Mouse (Mus musculus) kidney, embryonic 15.5 days (tissue): Measurements from ENCODE around the gene Mrgpre. TPM values are rescaled to one million over a fixed set of nuclear protein-coding genes. Genes with fewer than 3 reads are reported as not detected.

ENCODE experiments used
- ATAC-seq: fragments of 200-750 bp; cut with Nextera tagmentation; replicated peaks from 2 replicates; pipeline ENCODE4 v1.8.0; 2017; ENCODE audit warnings: moderate TSS enrichment; ENCODE audit not compliant: low FRiP score
- H3K27ac ChIP-seq: fragments of 300-500 bp; sonication (generic); 2 replicates; pipeline ENCODE4 v1.5.1; 2015; ENCODE audit warnings: mild to moderate bottlenecking, inconsistent platforms
- H3K27me3 ChIP-seq: fragments of 300-500 bp; sonication (generic); 2 replicates; pipeline ENCODE4 v1.6.1; 2015; ENCODE audit warnings: inconsistent platforms
- H3K36me3 ChIP-seq: fragments of 300-500 bp; sonication (generic); 2 replicates; pipeline ENCODE4 v1.6.1; 2015; ENCODE audit warnings: inconsistent platforms
- H3K4me1 ChIP-seq: fragments of 300-500 bp; sonication (generic); 2 replicates; pipeline ENCODE4 v1.6.1; 2015; ENCODE audit warnings: inconsistent platforms
- H3K4me2 ChIP-seq: fragments of 300-500 bp; sonication (generic); 2 replicates; pipeline ENCODE4 v1.6.1; 2015; ENCODE audit warnings: moderate library complexity, mild to moderate bottlenecking, inconsistent platforms
- H3K4me3 ChIP-seq: fragments of 300-500 bp; sonication (generic); replicated peaks from 2 replicates; pipeline ENCODE4 v1.5.1; 2015; ENCODE audit warnings: mild to moderate bottlenecking, inconsistent platforms
- H3K9ac ChIP-seq: fragments of 300-500 bp; sonication (generic); 2 replicates; pipeline ENCODE4 v1.6.1; 2015; ENCODE audit warnings: mild to moderate bottlenecking, inconsistent platforms
- H3K9me3 ChIP-seq: fragments of 300-500 bp; sonication (generic); replicated peaks from 2 replicates; pipeline ENCODE4 v1.6.1; 2016; ENCODE audit warnings: inconsistent platforms
- WGBS: fragments of 180-500 bp; shearing (Covaris S2); methylation state at CpG from one replicate; pipeline ENCODE4 v1.1.7; 2015; ENCODE audit warnings: mixed read lengths; 5-methylcytosine and 5-hydroxymethylcytosine counted together
- polyA plus RNA-seq: library from polyadenylated mRNA; unstranded; fragments of >200 nt; fragmentation: Nextera tagmentation; extraction: Ambion mirVana; gene quantifications from 2 replicates; pipeline ENCODE4 v1.2.1, GENCODE M21; 2015

The Mrgpre gene
- polyA plus RNA-seq, 1 experiment from 2014 or later = 2.0 TPM

- no peak for ATAC-seq
- 86% methylated on average over 1 of the region's 1 CpGs for WGBS
- Histone ChIP-seq H3K4me3 (no peak overlapping the region), H3K4me1 (peaks cover 11% of the 10 kb centered on the region), H3K9me3 (no peaks in the 10 kb centered on the region), H3K36me3 (no peaks in the 10 kb centered on the region), H3K9ac (no peak overlapping the region), H3K4me2 (no peak overlapping the region), H3K27me3 (peaks cover 16% of the 10 kb centered on the region), H3K27ac (no peak overlapping the region)
Measured at GRCm38 (mm10) chr7:143751380-143751779, 32.9 kb downstream of the Mrgpre start.

GRCm38 (mm10) chr7:143749045-143749444, 35.3 kb downstream of the Mrgpre start:
- Histone ChIP-seq H3K9ac (no peak overlapping the region), H3K9me3 (no peaks in the 10 kb centered on the region), H3K27me3 (no peaks in the 10 kb centered on the region), H3K4me3 (no peak overlapping the region), H3K4me1 (peaks cover 8% of the 10 kb centered on the region), H3K4me2 (no peak overlapping the region), H3K27ac (no peak overlapping the region), H3K36me3 (no peaks in the 10 kb centered on the region)
- WGBS = 68% methylated on average over 3 of the region's 3 CpGs
- no peak for ATAC-seq

- Histone ChIP-seq H3K4me2 (peak overlapping the region; percentile 56), H3K4me3 (peak overlapping the region; percentile 15), H3K36me3 (no peaks in the 10 kb centered on the region), H3K27ac (no peak overlapping the region; the same call in 1 of the 2 replicates), H3K27me3 (no peaks in the 10 kb centered on the region), H3K4me1 (peaks cover 8% of the 10 kb centered on the region), H3K9me3 (no peaks in the 10 kb centered on the region), H3K9ac (peak overlapping the region; percentile 0; the same call in 1 of the 2 replicates)
- ATAC-seq = peak; percentile 78
- WGBS = 3% methylated on average over 16 of the region's 16 CpGs
Measured at GRCm38 (mm10) chr7:143748041-143748868, 36.0 kb downstream of the Mrgpre start.

GRCm38 (mm10) chr7:143740653-143741052, 43.6 kb downstream of the Mrgpre start:
- Histone ChIP-seq H3K27ac (0 out of 2 replicates have a peak overlapping the region, but pooled peaks have one; percentile 29), H3K9ac (peak overlapping the region; percentile 78), H3K4me3 (peak overlapping the region; percentile 58), H3K36me3 (no peaks in the 10 kb centered on the region), H3K4me1 (peaks cover 31% of the 10 kb centered on the region), H3K27me3 (no peaks in the 10 kb centered on the region), H3K4me2 (peak overlapping the region; percentile 86), H3K9me3 (no peaks in the 10 kb centered on the region)
- 27% methylated on average over 2 of the region's 2 CpGs for WGBS
- ATAC-seq = peak; percentile 23

GRCm38 (mm10) chr7:143739511-143740461, 44.5 kb downstream of the Mrgpre start:
- H3K9me3 ChIP-seq = no peaks in the 10 kb centered on the region
- H3K9ac ChIP-seq = peak overlapping the region; percentile 78
- H3K27ac ChIP-seq = peak overlapping the region; percentile 81
- H3K4me2 ChIP-seq = peak overlapping the region; percentile 86
- no peaks in the 10 kb centered on the region for H3K27me3 ChIP-seq
- ATAC-seq = peak; percentile 92
- peaks cover 31% of the 10 kb centered on the region for H3K4me1 ChIP-seq
- H3K36me3 ChIP-seq = no peaks in the 10 kb centered on the region
- peak overlapping the region; percentile 58 for H3K4me3 ChIP-seq
- 2% methylated on average over 38 of the region's 38 CpGs for WGBS

GRCm38 (mm10) chr7:143738601-143739006, 45.7 kb downstream of the Mrgpre start:
- peak overlapping the region; percentile 61 for H3K27ac ChIP-seq
- H3K9ac ChIP-seq = peak overlapping the region; percentile 78; the same call in 1 of the 2 replicates
- peak overlapping the region; percentile 86 for H3K4me2 ChIP-seq
- H3K9me3 ChIP-seq = no peaks in the 10 kb centered on the region
- peaks cover 2% of the 10 kb centered on the region; the same call in 1 of the 2 replicates for H3K36me3 ChIP-seq
- ATAC-seq = peak; percentile 41; the same call in 1 of the 2 replicates
- no peaks in the 10 kb centered on the region for H3K27me3 ChIP-seq
- H3K4me3 ChIP-seq = peak overlapping the region; percentile 58
- H3K4me1 ChIP-seq = peaks cover 31% of the 10 kb centered on the region
- 21% methylated on average over 5 of the region's 5 CpGs for WGBS

- H3K4me1 ChIP-seq = peaks cover 31% of the 10 kb centered on the region
- WGBS = 66% methylated on average over 6 of the region's 6 CpGs
- H3K27ac ChIP-seq = peak overlapping the region; percentile 61
- peak overlapping the region; percentile 78; the same call in 1 of the 2 replicates for H3K9ac ChIP-seq
- H3K36me3 ChIP-seq = peaks cover 3% of the 10 kb centered on the region; the same call in 1 of the 2 replicates
- H3K9me3 ChIP-seq = no peaks in the 10 kb centered on the region
- H3K4me2 ChIP-seq = peak overlapping the region; percentile 86
- peak overlapping the region; percentile 58 for H3K4me3 ChIP-seq
- ATAC-seq = no peak
- H3K27me3 ChIP-seq = no peaks in the 10 kb centered on the region
Measured at GRCm38 (mm10) chr7:143738194-143738593, 46.1 kb downstream of the Mrgpre start.

GRCm38 (mm10) chr7:143733746-143734145, 50.6 kb downstream of the Mrgpre start:
- WGBS = 90% methylated on average over 4 of the region's 4 CpGs
- Histone ChIP-seq H3K27me3 (no peaks in the 10 kb centered on the region), H3K4me2 (no peak overlapping the region), H3K36me3 (peaks cover 3% of the 10 kb centered on the region; the same call in 1 of the 2 replicates), H3K9ac (no peak overlapping the region), H3K4me1 (peaks cover 25% of the 10 kb centered on the region), H3K4me3 (no peak overlapping the region), H3K9me3 (no peaks in the 10 kb centered on the region), H3K27ac (no peak overlapping the region)
- no peak for ATAC-seq

GRCm38 (mm10) chr7:143729886-143730285, 54.4 kb downstream of the Mrgpre start:
- H3K9ac ChIP-seq = no peak overlapping the region
- H3K27ac ChIP-seq = peak overlapping the region; percentile 24; the same call in 1 of the 2 replicates
- no peak overlapping the region for H3K4me3 ChIP-seq
- H3K4me1 ChIP-seq = peaks cover 13% of the 10 kb centered on the region
- no peaks in the 10 kb centered on the region for H3K9me3 ChIP-seq
- WGBS = 51% methylated on average over 10 of the region's 10 CpGs
- ATAC-seq = no peak
- no peaks in the 10 kb centered on the region for H3K27me3 ChIP-seq
- H3K4me2 ChIP-seq = no peak overlapping the region
- H3K36me3 ChIP-seq = peaks cover 3% of the 10 kb centered on the region; the same call in 1 of the 2 replicates
